Mouse (Mus musculus) megakaryocyte, embryonic 14.5 days (primary cell): ENCODE measurements around the gene Gm9857.

Source experiments
- FLI1 ChIP-seq: IDR thresholded peaks from 2 replicates; pipeline ENCODE4 v1.6.1; 2012; ENCODE audit warnings: low read length, inconsistent platforms, mixed read lengths
- GATA1 ChIP-seq: IDR thresholded peaks from 3 replicates; pipeline ENCODE4 v1.6.1; 2012; ENCODE audit warnings: mixed read lengths, low read length, inconsistent platforms, borderline replicate concordance

DNA sequence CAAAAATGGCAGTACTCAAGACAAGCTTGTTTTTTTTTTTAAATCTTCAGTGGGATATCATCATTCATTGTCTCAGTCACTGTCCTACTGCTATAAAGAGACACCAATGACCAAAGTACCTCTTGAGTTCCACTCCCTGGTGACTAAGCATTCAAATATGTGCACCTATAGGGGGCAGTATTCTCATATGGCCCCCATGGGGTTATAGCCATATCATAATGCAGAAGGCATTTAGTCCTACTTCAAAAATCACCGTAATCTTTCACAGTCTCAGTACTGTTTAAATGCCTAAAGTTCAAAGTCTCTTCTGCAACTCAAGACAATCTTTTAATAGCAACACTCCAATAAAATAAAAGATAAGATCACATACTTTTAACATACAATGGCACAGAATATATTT is 21.4 kb downstream of the Gm9857 start:
- no peak for TF ChIP-seq GATA1
- TF ChIP-seq FLI1: no peak
